Mouse (Mus musculus): Measurements from ENCODE around the gene Usp37.

The Usp37 gene

GRCm38 (mm10) chr1:74418747-74419439 is 125.2 kb downstream of the Usp37 start:
- ChIA-PET CTCF (interaction anchor here in 3 of 4 experiments (0.8 to 2.5 kb wide), 7 partner anchors 10 to 330 kb away, joined by 3 to 15 read pairs (median 3); partner anchors contain the start of gene Prkag3 (in 1 of the 3)), POLR2A (interaction anchor here (0.6 to 3.4 kb wide), 39 partner anchors 9 to 308 kb away, joined by 3 to 25 read pairs (median 4); partner anchors contain the start of genes Aamp (in 2 of the 4), Pnkd (in 2 of the 4), Cnot9 (in 1 of the 4) and Vil1 (in 1 of the 4))

DNA sequence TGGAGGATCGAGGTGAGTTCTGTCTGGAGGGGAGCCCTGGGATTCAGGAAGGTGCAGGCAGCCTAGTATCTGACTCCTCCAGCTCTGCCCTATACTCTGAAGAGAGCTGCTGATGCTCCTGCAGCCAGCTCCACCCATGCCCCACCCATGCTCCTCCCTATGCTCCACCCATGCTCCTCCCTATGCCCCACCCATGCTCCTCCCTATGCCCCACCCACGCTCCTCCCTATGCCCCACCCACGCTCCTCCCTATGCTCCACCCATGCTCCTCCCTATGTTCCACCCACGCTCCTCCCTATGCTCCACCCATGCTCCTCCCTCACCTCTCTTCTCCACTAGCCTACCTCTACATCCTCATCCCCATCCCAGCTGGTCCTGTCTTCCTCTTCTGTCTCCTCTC is 128.9 kb downstream of the Usp37 start:
- ChIA-PET POLR2A (interaction anchor here (0.7 to 2.3 kb wide), 15 partner anchors 9 to 1105 kb away, joined by 3 to 10 read pairs (median 3); no protein-coding TSS in a partner anchor), CTCF (interaction anchor here (0.6 to 1.9 kb wide), 5 partner anchors 17 to 219 kb away, joined by 3 to 7 read pairs (median 3); no protein-coding TSS in a partner anchor)

GRCm38 (mm10) chr1:74412711-74413110 is 131.4 kb downstream of the Usp37 start:
- ChIA-PET POLR2A (interaction anchor here in 1 of 4 experiments (1.4 kb wide), 2 partner anchors 15 kb away, joined by 3 to 8 read pairs; no protein-coding TSS in a partner anchor), CTCF (interaction anchor here in 2 of 4 experiments (0.6 to 1.3 kb wide), 3 partner anchors 15 to 40 kb away, joined by 3 to 4 read pairs (median 3); no protein-coding TSS in a partner anchor)

DNA sequence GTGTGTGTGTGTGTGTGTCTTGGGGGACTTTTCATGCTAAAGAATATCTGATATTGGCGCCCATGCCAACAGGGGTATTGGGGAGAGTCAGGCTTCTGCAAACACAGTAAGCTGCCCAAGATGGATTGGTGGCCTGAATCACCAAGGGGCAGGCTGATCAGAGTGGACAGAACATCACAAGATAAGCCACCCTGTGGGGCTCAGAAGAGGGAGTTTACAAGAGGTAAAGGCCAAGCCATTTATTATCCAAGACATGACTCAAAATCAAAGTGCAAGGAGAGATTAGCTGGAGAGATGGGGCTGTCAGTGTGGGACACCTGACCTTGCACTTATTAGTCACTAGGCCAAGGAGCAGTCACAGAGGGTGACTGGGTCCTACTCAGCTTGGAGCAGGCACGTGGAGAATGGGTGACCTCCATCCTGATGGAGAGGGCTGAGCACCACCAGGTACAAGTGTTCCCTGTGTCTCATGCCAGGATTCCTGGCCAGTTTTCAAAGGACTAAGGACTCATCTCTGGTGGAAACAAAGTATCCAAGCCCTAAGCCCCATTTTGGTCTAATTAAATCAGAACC is 132.2 kb downstream of the Usp37 start:
- POLR2A ChIA-PET, result interaction anchor here in 1 of 4 experiments (0.6 to 1.4 kb wide), 2 partner anchors 14 to 143 kb away, joined by 3 to 8 read pairs; no protein-coding TSS in a partner anchor
- CTCF ChIA-PET, result interaction anchor here in 2 of 4 experiments (1.0 to 2.2 kb wide), 3 partner anchors 14 kb away, joined by 3 to 5 read pairs (median 3); no protein-coding TSS in a partner anchor

DNA sequence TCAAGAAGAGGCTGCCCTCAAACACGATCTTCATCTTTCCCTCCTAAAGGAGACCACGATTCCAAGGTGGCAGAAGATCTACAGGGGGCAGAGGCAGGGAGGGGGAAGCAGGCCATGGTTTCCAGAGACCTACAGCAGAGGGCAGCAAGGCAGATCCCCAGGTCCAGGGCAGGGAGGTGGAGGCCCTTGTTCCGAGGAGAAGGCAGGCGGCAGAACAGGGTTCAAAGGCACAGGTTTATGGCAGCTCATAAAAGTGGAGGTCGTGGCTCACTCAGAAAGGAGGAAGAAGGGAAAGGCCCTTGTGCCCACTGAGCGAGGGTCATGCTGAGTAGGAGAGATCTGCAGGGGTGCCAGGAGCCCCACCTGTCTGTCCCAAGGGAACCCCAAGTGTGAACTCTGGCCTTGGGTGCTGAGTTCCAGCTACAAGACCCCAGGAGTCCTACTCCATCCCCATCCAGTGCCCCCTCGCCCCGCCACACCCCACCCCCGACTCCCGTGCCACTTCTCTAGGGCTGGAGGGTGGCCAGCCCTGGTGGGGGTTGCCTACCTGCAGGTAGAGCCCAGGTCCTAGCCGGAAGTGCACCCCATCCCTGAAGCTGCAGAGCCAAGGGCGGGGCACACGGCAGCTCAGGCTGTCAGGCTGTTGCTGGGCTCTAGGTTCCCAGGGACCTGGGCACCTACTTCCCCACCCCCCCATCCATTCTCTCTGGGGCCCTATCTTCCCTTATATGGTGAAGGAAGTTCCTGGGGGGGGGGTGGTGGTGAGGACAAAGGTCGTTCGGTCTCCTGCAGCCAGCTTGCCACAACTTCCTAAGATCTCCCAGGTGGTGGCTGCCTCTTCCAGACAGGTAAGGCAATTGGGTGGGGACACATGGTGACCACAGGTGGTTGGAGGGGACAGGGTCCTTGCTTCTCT is 135.2 kb downstream of the Usp37 start, which contains the start of gene Vil1:
Vil1 (plus strand) TSS at position 788 of the 916 bp plus-strand sequence.
- CTCF ChIA-PET, result interaction anchor here in 3 of 4 experiments (0.6 to 1.3 kb wide), 6 partner anchors 10 to 58 kb away, joined by 3 to 5 read pairs (median 4); no protein-coding TSS in a partner anchor
- POLR2A ChIA-PET, result interaction anchor here in 3 of 4 experiments (0.7 to 2.4 kb wide), 8 partner anchors 10 to 81 kb away, joined by 3 to 11 read pairs (median 6); no protein-coding TSS in a partner anchor

GRCm38 (mm10) chr1:74404206-74404605 is 139.9 kb downstream of the Usp37 start:
- POLR2A ChIA-PET, result interaction anchor here in 2 of 4 experiments (0.6 to 2.5 kb wide), 3 partner anchors 11 to 102 kb away, joined by 3 to 9 read pairs (median 3); partner anchors contain the start of gene Cnot9 (in 1 of the 2)
- CTCF ChIA-PET, result interaction anchor here in 1 of 4 experiments (0.7 kb wide), 1 partner anchor 30 kb away, joined by 8 read pairs; no protein-coding TSS in a partner anchor

GRCm38 (mm10) chr1:74401015-74401702 is 142.9 kb downstream of the Usp37 start:
- ChIA-PET POLR2A (interaction anchor here in 2 of 4 experiments (1.2 to 3.0 kb wide), 4 partner anchors 14 to 116 kb away, joined by 3 to 12 read pairs (median 8); partner anchors contain the start of genes Aamp (in 1 of the 2) and Pnkd (in 1 of the 2)), CTCF (no interaction called here)

GRCm38 (mm10) chr1:74400531-74400930 is 143.6 kb downstream of the Usp37 start:
- ChIA-PET POLR2A (interaction anchor here in 2 of 4 experiments (0.9 to 3.0 kb wide), 6 partner anchors 15 to 123 kb away, joined by 3 to 12 read pairs (median 4); partner anchors contain the start of genes Aamp (in 2 of the 2), Pnkd (in 2 of the 2) and Gpbar1 (in 1 of the 2)), CTCF (interaction anchor here in 1 of 4 experiments (0.6 kb wide), 1 partner anchor 186 kb away, joined by 3 read pairs; no protein-coding TSS in a partner anchor)

- POLR2A ChIA-PET, result interaction anchor here (0.5 to 5.8 kb wide), 84 partner anchors 9 to 1637 kb away, joined by 3 to 42 read pairs (median 4); partner anchors contain the start of genes Vil1 (in 3 of the 4), Aamp (in 2 of the 4), Catip (in 2 of the 4) and Pnkd (in 2 of the 4)
Measured at GRCm38 (mm10) chr1:74397919-74398451, 146.1 kb downstream of the Usp37 start.

GRCm38 (mm10) chr1:74397268-74397918 is 146.7 kb downstream of the Usp37 start:
- ChIA-PET CTCF (interaction anchor here (0.5 to 2.1 kb wide), 79 partner anchors 8 to 1416 kb away, joined by 3 to 23 read pairs (median 4); partner anchors contain the start of genes Catip (in 3 of the 4), Aamp (in 2 of the 4), Pnkd (in 2 of the 4) and Vil1 (in 2 of the 4)), POLR2A (interaction anchor here (0.5 to 5.8 kb wide), 90 partner anchors 8 to 1637 kb away, joined by 3 to 42 read pairs (median 4); partner anchors contain the start of genes Vil1 (in 3 of the 4), Aamp (in 2 of the 4), Catip (in 2 of the 4) and Pnkd (in 2 of the 4))

More at GRCm38 (mm10) chr1:74397919-74398451, 146.1 kb downstream of the Usp37 start:
- CTCF ChIA-PET, result interaction anchor here (0.6 to 2.1 kb wide), 68 partner anchors 8 to 758 kb away, joined by 3 to 23 read pairs (median 4); partner anchors contain the start of genes Catip (in 3 of the 4), Aamp (in 2 of the 4), Pnkd (in 2 of the 4) and Vil1 (in 2 of the 4)

DNA sequence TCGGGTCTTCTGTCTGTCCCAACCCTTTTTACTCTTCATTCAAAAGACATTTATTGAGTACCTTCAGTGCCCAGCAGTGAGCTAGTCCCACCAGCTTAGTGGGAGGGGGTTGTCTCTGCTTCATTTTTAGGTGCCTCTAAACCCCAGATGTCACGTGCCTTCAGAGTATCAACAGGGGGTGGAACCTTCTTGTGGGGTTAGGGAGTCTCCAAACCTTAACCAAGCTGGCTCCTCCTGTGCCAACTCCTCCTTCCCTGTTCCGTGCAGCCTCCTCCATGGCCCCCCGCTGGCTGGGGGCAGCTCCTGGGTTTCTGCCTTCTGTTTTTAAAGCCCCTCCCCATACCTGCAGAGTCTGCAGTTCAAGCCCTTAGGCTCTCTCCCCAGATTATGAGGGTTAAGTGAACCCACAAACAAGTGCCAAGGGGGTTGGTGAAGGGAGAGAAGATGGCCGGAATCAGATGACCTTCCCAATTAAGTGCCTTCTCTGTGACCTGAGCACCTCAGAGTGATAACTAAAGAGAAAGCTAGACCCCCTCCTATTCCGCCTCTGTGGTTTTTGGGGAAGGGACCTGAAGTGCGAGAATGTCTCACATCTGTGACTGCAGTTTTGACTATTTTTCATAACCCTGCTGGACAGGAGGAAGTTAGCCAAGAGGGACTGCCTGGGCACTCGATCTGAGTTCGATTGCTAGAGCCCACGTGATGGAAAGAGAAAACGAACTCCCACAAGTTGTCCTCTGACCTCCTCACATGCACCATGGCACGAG is 147.4 kb downstream of the Usp37 start:
- POLR2A ChIA-PET, result interaction anchor here (0.6 to 5.8 kb wide), 62 partner anchors 7 to 546 kb away, joined by 3 to 42 read pairs (median 5); partner anchors contain the start of genes Aamp (in 2 of the 4), Catip (in 2 of the 4), Pnkd (in 2 of the 4) and Slc11a1 (in 2 of the 4)
- CTCF ChIA-PET, result interaction anchor here (0.6 to 2.1 kb wide), 38 partner anchors 8 to 1416 kb away, joined by 3 to 23 read pairs (median 4); partner anchors contain the start of genes Aamp (in 2 of the 4), Catip (in 2 of the 4), Pnkd (in 2 of the 4) and Dnpep (in 1 of the 4)

- CTCF ChIA-PET, result no interaction called here
- POLR2A ChIA-PET, result interaction anchor here in 2 of 4 experiments (0.6 to 5.8 kb wide), 7 partner anchors 10 to 118 kb away, joined by 3 to 42 read pairs (median 4); no protein-coding TSS in a partner anchor
Measured at GRCm38 (mm10) chr1:74395290-74395689, 148.8 kb downstream of the Usp37 start.

DNA sequence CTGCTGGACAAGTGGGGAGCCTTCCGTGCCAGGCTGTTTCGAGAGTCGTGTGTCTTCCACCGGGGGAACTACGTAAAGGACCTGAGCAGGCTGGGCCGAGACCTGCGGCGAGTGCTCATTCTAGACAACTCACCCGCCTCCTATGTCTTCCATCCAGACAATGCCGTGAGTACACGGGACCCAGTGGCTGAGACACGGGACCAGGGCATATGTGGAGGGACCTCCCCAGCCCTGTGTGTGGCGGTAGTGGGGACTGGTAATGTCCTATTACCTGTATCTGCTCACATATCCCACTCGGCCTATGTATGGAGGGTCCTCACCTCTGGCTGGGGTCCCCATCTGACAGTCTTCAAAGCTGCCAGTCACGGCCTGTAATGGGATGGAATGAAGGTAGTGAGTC is 149.2 kb downstream of the Usp37 start:
- ChIA-PET POLR2A (interaction anchor here in 2 of 4 experiments (0.6 to 5.8 kb wide), 9 partner anchors 9 to 429 kb away, joined by 3 to 42 read pairs (median 4); no protein-coding TSS in a partner anchor), CTCF (no interaction called here)

- POLR2A ChIA-PET, result interaction anchor here in 2 of 4 experiments (1.0 to 5.8 kb wide), 9 partner anchors 9 to 430 kb away, joined by 3 to 42 read pairs (median 5); partner anchors contain the start of genes Aamp (in 1 of the 2), Pnkd (in 1 of the 2) and Slc11a1 (in 1 of the 2)
- CTCF ChIA-PET, result no interaction called here
Measured at GRCm38 (mm10) chr1:74394311-74394710, 149.8 kb downstream of the Usp37 start.

All from embryonic stem cell, embryonic (primary cell).